Mouse (Mus musculus) gastrocnemius, adult 2 months (tissue): ENCODE results near the gene Gm10406. TPM values are rescaled to one million over a fixed set of nuclear protein-coding genes. Genes with fewer than 3 reads are reported as not detected.
"Not testable (repeated sequence)": the region's sequence is repeated elsewhere in the genome, so short reads cannot be mapped to it uniquely, and the experiment has no call there.

Experiments
- DNase-seq: peaks from one replicate; pipeline ENCODE4 v3.0.0; 2022
- H3K27ac ChIP-seq: fragments of 200-600 bp; 2 replicates; pipeline ENCODE4 v1.8.1; 2022; ENCODE audit warnings: mild to moderate bottlenecking
- H3K4me3 ChIP-seq: fragments of 200-600 bp; 2 replicates; pipeline ENCODE4 v1.8.1; 2022; ENCODE audit warnings: mild to moderate bottlenecking, moderate library complexity
- CTCF ChIP-seq: fragments of 200-600 bp; IDR thresholded peaks from 2 replicates; pipeline ENCODE4 v1.8.1; 2022; ENCODE audit warnings: antibody characterized with exemption, mild to moderate bottlenecking, moderate library complexity
- intact Hi-C: fragments of 180-260 bp; cut with DNase I; formaldehyde crosslinking; loops from one replicate; pipeline ENCODE4 v1.15.1; 2025
- long read RNA-seq, 2 experiments: library from polyadenylated mRNA; stranded (forward); transcript quantifications; one replicate each; pipeline ENCODE4 v2.0.0; 2021
- total RNA-seq, 2 experiments: library from RNA; stranded (reverse); gene quantifications; 2 replicates each; pipeline ENCODE4 v1.2.3; 2021

Gene Gm10406
- total RNA-seq = not detected
- long read RNA-seq, experiment 1 = 0 reads
- long read RNA-seq, experiment 2 = 0 reads

DNA sequence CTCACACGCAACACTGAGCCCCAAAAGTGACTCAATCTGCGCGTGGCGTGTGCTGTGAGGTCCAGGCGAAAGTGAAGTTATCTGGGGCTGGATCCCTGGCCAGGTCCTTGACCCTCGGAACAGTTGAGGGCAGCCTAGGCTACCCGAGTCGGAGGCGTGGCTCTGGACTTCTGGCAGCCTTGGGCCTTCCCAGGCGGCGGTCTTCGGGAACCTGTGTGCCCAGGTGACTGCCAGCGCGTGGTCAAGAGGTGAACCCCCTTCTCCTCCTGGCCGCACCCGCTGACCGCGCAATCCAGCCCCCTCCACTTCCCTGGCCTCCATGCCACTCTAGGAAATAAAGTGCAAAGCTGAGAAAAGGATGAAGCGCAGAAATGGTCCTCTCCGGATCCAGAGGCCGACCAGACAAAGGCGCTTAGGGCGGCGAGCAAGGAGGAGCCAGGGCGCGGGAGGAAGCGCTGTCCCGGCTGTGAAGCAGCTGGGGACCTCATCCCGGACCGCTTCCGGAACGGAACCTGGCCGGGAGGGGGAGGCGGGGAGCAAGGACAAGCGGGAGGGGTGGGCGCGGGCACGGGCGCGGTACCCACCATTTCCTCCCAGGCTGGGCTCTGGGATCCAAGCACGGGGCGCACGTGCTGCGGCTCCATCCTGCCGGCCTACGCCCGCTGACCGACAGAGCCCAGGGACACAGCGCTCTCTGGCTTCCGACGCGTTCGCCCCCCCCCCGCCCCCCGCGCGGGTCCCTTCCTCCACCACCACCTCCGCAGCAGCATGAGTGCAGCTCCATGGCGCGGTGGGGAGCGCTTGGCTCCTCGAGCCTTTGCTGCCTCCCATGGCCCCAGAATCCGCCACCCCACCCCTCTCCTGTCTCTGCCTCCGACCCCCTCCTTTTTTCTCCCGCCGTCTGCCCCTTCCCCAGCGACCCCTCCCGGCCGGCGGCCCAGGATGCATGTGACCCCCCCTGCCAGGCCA lies at the start of gene Gm10406:
Gene Gm10406 (minus strand): TSS at position 669 of the 969 bp plus-strand sequence.
- intact Hi-C loops = not testable (repeated sequence)
- H3K27ac ChIP-seq = peak within 1 kb of the TSS; percentile 58

DNA sequence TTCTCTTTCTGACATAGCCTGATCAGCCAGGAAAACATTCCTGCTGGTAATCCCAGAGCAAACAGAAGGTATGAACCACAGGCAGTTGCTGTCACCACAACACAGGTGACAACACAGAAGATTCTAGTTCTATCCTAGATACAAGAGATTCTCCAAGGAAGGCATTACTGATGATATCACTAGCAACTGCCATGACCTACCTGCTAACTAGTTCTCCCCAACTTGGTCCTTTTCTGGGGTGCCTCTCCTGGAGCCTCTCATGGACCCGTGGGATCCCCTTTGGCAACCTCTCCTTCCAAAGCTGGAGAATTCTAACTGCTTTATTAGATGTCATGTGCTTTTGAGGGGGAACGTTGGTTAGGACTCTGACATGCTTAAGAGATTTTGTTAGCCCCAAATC lies 17.6 kb upstream of the Gm10406 start, which contains the start of gene Gm3685:
Gene Gm3685 (minus strand): TSS at position 101 of the 400 bp plus-strand sequence.
- H3K27ac ChIP-seq, DNase-seq, intact Hi-C loops, H3K4me3 ChIP-seq: not testable (repeated sequence)

More for the DNA sequence above, at the start of gene Gm10406:
- peak within 1 kb of the TSS; percentile 57 for H3K4me3 ChIP-seq
- DNase-seq = peak; percentile 31

GRCm38 (mm10) chr14:7026274-7026673 lies 975 bp downstream of the Gm10406 start:
- TF ChIP-seq CTCF = peak; percentile 38
- intact Hi-C loops, H3K4me3 ChIP-seq, DNase-seq, H3K27ac ChIP-seq: not testable (repeated sequence)

GRCm38 (mm10) chr14:6973718-6974117 lies 53.5 kb downstream of the Gm10406 start, which contains the start of gene Gm6356:
Gene Gm6356, minus strand, starts transcription at chr14:6973818.
- intact Hi-C loops, H3K27ac ChIP-seq, H3K4me3 ChIP-seq, DNase-seq: not testable (repeated sequence)

Other genes starting within 250 kb of the Gm10406 start
- gene Gm3642, start 187.1 kb downstream of the Gm10406 start, total RNA-seq = not detected
- gene Gm3667, start 137.5 kb downstream of the Gm10406 start, total RNA-seq = under 1 TPM in 1 of 2 experiments, not detected in 1; 0.28 TPM
- gene Gm6356, start 53.6 kb downstream of the Gm10406 start, total RNA-seq = not detected
- not detected for gene Gm3685, start 17.5 kb upstream of the Gm10406 start, total RNA-seq
- under 1 TPM in 1 of 2 experiments, not detected in 1; 0.17 TPM for gene Gm3696, start 73.2 kb upstream of the Gm10406 start, total RNA-seq
- gene Gm6676, start 98.0 kb upstream of the Gm10406 start, total RNA-seq = not detected
- under 1 TPM in 1 of 2 experiments, not detected in 1; 0.20 TPM for gene Gm3512, start 147.1 kb upstream of the Gm10406 start, total RNA-seq
- not detected for gene Gm16434, start 167.1 kb upstream of the Gm10406 start, total RNA-seq
- not detected for gene Gm3727, start 237.3 kb upstream of the Gm10406 start, total RNA-seq